Mouse (Mus musculus) kidney, embryonic 16.5 days (tissue): ENCODE results near the gene Nxf3. TPM values are rescaled to one million over a fixed set of nuclear protein-coding genes. Genes with fewer than 3 reads are reported as not detected.

Experiments
- polyA plus RNA-seq: library from polyadenylated mRNA; unstranded; fragments of >200 nt; fragmentation: Nextera tagmentation; extraction: Ambion mirVana; gene quantifications from 2 replicates; pipeline ENCODE4 v1.2.1, GENCODE M21; 2015

The Nxf3 gene
- polyA plus RNA-seq, 1 experiment from 2014 or later: not detected

Other genes with a start within 250 kb of the Nxf3 start
- 24.6 and 26.3 TPM in 2 replicates for gene Gprasp2, start 246.2 kb downstream of the Nxf3 start, polyA plus RNA-seq
- 80.6 and 94.3 TPM in 2 replicates for gene Arxes2, start 91.4 kb downstream of the Nxf3 start, polyA plus RNA-seq
- gene Arxes1, start 51.9 kb downstream of the Nxf3 start, polyA plus RNA-seq: 33.4 and 34.7 TPM in 2 replicates
- 75.2 and 81.8 TPM in 2 replicates for gene Bex2, start 17.0 kb downstream of the Nxf3 start, polyA plus RNA-seq
- gene Bex4, start 53.7 kb upstream of the Nxf3 start, polyA plus RNA-seq: 51.8 and 56.4 TPM in 2 replicates
- gene Tceal8, start 87.1 kb upstream of the Nxf3 start, polyA plus RNA-seq: 159 and 170 TPM in 2 replicates
- gene Tceal5, start 118.6 kb upstream of the Nxf3 start, polyA plus RNA-seq: 2.8 and 3.2 TPM in 2 replicates
- 5.2 and 6.1 TPM in 2 replicates for gene Tceal7, start 129.5 kb upstream of the Nxf3 start, polyA plus RNA-seq
- 75.7 and 81.3 TPM in 2 replicates for gene Bex1, start 130.3 kb upstream of the Nxf3 start, polyA plus RNA-seq
- gene Tceal9, start 159.8 kb upstream of the Nxf3 start, polyA plus RNA-seq: 471 and 473 TPM in 2 replicates
- gene Bex3, start 185.0 kb upstream of the Nxf3 start, polyA plus RNA-seq: 441 and 452 TPM in 2 replicates